Mouse (Mus musculus): Measurements from ENCODE around the gene Cep162.

Gene Cep162

DNA sequence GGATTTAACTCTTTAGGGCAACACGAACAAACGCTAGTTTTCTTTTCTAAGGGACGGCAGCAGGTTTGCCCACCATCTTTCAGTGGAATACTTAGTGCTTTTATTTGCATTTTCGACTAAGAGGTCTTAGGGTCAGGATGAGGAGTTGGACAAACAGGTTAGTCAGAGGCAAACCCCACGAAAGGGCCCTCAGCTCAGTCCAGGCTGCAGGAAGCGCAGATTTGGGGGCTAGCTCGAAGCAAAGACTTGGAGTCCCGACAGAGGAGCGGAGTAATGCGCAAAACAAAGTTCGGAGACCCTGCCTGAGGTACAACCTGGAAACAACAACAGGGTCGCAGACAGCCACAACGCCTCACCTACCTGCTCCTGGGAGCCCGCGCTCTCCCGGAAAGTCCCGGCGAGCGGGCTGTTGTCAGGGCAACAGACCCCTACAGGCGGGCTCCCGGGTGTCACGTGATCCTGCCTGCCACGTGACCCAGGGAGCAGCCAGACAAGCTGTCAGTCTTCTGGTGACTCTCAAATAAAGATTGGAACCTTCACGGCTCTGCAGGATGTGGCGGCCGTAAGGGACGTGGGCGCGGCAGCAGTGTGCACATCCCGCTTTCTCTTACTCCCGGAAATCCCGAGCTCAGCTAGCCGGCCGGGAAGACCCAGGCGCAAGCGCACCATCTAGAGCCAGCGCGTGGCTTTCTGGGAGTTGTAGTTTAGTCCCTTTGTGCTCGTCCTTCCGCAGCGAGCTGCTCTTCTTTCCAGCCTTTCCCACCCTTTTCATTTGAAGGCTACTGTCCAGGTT lies at the start of gene Cep162:
TSS of gene Cep162 (minus strand) at position 634 of the 793 bp plus-strand sequence.
- DNase-seq, result peak; percentile 85 to 93

DNA sequence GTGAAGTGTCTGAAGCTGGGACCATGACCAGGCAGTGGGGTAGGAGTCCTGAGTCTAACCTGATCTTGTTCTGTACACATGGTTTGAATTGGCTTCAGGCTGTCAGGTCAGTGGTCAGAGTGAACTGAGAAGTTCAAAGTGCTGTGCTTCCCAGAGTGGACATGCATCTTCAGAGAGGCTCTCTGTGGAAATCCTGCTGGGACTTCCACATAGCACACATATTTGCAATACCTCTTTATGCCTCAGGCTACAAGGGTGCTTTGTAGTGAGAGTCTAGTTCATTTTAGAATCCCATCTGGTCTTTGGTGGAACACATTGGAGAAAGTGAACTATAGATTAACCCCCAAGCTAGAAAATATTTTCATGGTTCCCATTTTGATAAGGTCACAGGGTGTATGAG lies 47.9 kb upstream of the Cep162 start:
- DNase-seq, result no peak

DNA sequence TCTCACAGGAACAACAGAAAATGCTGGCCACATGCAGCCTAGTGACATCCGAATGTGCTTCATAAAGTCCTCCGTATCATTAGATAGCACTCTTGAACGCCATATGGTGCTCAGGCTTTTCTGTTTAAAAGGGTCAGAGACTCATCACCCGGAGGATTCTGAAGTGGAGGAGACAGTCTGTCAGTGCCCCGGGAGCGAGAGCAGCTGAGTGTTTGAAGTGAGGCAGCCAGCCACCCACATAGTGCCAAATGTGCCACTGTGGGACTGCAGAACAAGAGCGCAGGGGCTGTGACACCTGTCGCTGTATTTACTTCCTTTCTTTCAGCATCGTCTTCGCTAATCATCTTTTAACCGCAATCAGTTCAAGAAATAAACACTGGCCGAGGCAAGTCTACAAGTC lies 43.6 kb upstream of the Cep162 start:
- no peak for DNase-seq

DNA sequence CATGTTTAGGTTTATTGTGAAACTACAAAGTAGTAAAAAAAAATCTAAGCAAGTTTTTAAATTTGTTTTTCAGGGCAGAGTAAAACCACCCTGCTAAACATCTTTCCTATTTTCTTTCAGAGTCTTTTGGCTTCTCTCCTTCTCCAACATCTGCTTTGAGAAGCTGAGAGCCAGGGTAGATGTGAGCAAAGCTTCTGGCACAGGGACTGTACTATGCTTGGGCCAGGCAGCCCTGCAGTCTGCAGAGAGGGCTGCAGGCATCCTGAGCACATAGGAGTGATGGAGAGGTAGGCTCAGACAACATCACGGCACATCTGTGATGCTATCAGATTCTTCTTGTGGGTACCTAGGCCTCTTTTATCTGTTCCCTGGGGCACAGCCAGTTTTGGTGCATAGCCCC lies 42.2 kb upstream of the Cep162 start:
- DNase-seq, result no peak

DNA sequence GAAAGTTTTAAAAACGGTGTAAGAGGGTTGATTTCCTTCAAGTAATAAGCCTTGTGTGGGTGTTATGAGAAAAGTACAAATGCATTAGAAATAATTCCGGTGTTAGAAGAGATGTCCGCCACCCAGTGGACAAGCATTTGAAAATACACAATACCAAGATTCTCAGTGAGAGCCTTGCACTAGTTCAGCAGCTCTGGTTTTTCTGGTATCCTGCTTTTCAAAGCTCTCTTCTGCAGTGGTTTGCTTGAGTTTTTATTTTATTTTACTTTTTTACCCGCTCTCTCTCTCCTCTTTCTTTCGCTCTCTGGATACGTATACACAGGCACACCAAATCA lies 327 bp upstream of the Cep162 start:
- no peak for DNase-seq

DNA sequence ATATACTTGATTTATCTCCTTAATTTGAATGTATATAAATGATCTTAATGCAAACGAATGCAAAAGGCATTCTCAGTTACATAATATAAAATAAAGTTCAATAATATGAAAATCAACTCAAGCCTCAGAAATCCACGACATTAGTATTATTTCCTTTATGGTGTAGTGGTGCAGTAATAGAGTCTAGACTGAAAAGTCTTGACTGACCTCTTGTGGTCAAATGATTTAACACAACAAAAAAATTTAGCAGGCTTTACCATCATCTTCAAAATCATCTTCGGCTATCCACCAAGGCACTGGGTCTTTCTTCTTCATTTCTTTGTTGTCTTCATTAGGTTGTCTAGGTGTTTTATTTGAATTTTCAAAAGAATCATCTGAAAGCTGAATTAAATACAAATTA lies 7.2 kb downstream of the Cep162 start:
- DNase-seq, result peak in 1 of 2 experiments; percentile 11

DNA sequence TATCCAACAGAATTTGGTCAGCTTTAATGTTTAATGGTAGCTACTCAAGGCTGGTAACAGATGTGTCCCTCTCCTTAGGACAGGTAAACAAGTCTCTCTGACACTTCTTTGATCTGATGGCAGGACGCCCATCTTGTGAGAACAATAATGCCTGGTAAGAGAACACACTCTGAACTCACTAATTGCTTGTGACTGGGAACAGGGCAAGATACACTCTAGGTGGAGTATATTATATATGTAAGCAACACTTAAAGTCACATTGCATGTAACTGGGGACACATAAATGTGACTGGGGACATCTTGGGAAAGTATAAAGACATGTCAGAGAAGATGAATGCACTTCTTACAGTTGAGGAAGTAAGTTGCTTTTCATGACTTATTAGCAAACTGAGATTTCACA lies 7.7 kb downstream of the Cep162 start:
- no peak for DNase-seq

DNA sequence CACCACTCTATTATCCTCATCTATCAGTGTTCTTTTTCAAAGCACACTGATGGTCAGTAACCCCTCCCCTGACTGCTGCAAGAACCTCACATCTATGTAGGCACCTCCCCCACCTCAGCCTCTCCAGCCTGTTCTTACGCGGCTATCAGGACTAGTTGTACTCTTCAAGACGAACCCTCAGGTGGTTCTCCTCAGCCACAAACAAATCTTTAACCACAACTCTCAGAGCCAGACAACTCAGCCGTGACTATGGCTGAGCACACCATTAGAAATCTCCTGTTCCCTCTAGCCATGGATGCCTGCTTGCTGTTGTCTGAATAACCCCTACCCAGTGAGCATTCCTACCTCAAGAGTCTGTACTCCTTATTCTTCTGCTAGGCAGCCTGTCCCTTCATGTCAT lies 42.1 kb downstream of the Cep162 start:
- DNase-seq, result peak; percentile 34 to 36

DNA sequence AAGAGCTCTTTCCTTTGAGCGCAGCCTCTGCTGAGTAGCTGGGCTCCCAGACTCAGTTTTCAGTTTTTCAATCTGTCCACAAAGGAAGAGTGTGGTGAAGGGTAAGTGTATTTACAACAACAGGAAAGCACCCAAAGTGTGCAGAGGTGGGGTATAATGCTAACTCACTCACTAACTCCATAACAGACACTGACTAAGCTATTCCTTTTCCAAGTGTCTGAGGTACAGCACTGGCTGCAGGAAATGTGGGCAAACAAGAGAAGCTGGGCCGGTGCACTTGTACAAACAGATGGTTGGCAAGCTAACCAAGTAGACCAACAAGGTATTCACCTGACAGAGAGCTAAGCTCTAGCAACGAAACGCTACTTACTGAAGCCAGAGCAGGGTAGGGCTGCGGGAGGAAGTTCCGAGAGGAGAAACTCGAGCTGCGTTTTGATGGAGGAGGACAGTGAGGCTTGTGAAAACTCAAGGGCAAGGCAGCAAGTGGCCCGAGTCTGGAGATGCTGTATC lies 44.5 kb downstream of the Cep162 start:
- DNase-seq, result no peak

DNA sequence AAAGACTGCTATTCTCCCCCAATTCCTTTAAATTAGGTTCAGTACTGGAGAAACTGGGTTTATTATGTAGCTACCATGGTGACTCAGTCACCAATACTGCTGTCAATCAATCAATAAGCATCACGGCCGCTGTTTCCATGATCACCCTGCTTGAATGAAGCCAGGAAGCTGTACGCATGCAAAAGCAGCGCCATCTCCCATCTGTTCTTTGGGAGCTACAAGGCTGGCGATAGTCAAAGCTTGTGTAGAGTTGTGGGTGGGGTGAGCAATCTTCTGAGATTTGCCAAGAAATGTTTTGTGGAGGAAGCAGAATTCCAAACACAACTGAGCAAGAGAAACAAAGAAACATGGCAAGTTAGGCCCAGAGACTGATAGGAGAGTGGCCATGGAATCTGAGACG lies 52.9 kb downstream of the Cep162 start:
- DNase-seq, result no peak

DNA sequence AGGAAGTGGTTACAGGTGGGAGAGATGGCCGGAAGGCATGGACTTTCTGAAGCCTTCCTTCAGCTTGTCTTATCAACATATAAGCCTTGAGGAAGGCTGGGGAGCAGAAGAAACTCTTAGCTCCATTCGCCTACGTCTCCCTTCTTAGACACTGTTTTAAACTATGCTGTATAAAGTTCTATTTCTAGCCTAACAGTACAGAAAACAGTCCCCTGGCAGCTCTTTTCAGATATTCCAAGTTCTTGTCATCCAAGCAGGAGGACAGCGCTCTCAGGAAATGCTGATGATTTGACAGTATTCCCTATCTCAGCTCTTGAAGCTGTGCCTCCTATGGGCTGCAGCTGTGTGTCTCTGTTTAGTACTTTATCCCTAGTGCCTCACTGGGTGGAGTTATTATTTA lies 54.4 kb downstream of the Cep162 start:
- no peak for DNase-seq

DNA sequence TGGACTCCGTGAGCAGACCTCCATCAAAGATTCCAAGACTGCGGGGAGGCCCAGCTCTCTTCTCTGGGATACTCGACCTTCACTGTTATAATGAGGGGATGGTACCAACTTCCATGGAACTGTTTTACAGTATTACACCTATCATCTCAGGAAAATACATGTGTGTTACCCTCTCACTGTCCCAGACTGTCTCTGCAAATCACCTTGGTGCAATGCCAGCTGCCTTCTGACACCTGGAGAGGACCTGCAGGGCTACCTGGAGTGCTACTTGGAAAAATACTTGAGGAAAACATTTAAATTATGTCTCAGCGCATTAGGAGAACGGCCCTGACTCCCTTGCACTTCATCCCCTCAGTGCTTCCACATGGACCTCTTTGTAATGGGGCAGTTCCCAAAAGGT lies 54.9 kb downstream of the Cep162 start:
- no peak for DNase-seq

DNA sequence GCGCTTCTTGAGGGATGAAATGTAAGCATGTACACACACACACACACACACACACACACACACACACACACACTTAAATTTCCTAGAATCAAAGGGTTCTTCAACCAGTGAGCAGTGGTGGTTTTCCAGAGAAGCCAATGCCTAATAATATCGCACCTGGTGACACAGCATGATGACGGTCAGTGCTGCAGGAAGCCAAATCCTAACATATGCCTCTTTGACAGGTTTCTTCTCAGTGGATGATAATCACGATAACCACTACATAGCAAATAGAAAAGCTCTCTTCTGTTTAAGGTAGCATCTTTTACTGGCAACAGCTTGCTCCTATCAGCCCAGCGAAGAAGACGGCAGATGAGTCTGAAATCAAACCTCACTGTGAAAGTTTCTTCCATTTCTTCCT lies 57.3 kb downstream of the Cep162 start:
- DNase-seq, result no peak

DNA sequence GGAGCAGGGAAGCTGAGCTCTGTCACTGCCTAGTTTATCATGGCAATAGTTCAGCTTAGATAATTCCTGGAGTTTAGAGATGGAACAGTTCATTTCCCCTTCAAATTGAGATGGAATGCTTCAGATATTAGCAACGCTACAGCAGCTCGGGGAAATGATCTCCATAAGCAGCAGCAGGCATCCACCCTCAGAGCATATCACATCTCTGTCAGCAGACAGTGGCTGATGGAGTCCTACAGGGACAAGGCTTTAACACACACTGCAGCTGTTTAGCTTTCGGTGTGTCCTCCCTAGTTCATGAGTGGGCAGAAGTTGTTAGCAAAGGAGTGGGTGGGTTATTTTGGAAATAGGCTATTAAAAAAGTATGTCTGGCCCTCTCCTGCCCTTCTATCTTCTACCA lies 58.1 kb downstream of the Cep162 start:
- DNase-seq, result no peak

DNA sequence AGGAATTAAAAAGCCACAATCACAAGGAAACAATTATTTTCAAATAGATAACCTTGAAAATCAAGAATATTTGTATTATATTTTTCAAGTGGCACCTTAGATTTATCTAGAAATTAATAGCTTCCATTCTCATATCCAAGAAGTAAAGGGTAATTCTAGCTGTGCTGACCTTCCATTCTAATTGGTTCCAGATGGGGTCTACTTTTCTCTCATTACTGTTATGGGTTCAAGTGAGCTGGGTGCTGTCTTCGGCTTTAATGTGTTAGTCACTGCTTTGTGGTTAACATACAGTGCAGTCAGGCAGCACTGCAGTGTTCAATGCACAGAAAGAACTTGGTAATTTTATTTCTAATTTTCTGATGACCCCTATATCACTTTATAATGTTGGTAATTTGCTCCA lies 61.6 kb downstream of the Cep162 start:
- DNase-seq, result no peak

DNA sequence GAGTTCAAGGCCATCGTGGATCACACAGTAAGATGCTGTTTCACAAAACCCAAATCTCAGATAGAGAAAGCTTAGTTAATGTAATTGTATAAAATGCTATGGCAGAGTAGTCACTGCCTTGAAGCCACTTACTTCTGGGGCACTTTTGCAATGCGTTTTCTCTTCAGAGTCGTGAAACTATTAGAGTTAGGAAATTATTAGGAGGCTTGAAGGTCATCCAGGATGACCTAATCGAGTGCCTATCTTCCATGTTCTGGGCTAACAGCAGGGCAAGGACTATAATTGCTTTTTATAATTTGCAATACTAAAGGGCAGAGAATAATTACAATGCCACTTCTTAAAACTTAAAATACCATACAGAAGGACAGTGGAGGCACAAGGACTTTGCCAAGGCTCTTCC lies 68.0 kb downstream of the Cep162 start:
- no peak for DNase-seq

DNA sequence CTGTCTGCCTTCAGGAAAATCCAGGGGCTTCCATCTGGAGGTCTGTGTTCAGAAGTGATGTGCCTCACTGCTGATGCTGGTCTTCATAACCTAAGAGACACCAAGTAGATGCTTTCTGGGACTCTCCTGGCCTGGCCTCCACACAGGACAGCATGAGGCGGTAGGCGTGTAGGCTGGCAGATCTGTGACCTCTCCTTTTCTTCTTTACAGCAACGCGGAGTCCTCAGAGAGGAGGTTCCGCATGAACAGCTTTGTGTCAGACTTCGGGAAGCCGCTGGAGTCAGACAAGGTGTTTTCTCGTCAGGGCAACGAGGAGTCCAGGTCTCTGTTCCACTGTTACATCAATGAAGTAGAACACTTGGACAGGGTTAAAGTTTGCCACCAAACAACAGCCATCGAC lies 73.1 kb downstream of the Cep162 start:
- DNase-seq, result no peak

DNA sequence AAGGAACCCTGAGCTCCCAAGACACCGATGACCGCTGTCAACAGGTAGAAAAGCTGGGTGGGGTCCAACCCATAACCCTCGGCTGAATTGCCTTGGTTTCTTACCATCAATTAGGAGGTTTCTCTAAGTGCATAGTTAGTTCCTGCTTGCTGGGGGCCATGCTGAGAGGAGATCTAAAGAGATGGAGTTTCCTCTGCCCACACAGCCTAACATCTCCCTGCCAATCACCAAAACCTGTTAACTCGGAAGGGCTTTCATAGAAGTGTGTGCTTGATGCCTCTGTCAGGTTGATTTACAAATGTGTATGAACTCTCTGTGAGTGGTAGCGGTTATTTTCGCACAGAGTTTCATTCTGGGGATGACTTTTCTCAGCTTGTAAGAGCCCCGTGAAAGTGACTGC lies 76.8 kb downstream of the Cep162 start:
- DNase-seq, result no peak

DNA sequence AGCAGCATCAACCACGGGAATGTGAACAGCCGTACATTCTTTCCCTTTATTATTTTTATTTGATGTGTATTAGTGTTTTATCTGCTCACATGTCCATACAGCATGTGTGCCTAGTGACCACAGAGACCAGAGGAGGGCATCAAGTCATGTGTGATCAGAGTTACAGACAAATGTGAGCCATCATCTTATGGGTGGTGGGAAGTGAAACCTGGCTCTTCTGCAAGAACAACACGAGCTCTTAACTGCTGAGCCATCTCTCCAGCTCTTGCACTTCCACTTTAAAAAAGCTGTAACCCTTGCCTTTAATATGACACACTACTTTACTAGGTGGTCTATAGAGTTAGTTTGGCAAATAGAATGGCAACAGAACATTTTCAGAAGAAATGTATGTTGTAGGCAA lies 83.8 kb downstream of the Cep162 start:
- DNase-seq, result no peak

DNA sequence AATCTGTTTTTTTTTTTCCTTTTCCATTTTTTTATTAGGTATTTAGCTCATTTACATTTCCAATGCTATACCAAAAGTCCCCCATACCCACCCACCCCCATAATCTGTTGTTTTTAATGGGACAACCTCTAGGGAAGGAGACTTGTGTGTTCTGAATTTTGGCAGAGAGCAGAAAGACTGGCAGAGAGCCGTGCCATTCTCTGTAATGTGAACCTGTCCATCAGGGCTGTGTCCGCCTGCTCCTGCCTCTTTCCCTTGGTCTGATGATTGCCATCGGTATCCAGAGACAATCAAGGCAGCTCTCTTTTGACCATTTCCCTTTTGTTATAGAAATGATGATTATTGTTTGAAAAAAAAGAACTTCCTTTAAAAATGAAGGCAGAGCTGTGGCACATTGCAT lies 84.4 kb downstream of the Cep162 start:
- no peak for DNase-seq

DNA sequence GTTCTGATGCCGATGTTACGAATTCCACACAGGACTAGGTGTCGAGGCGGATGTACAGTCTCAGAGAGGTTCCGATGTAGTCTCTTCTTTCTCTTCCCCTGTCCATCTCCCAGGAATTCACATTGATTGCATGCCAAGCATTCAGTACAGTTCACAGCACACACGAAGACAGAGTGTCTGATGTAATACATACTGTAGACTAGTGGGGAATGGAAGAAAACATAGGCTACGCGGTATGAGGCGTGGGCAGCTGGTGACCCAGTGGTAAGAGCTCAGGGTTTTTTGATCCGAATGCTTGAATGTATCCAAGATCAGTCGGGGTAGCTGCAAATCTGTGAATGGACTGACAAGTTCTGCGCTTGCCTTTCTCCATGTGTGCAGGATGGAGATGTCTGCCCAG lies 86.2 kb downstream of the Cep162 start:
- DNase-seq, result no peak

DNA sequence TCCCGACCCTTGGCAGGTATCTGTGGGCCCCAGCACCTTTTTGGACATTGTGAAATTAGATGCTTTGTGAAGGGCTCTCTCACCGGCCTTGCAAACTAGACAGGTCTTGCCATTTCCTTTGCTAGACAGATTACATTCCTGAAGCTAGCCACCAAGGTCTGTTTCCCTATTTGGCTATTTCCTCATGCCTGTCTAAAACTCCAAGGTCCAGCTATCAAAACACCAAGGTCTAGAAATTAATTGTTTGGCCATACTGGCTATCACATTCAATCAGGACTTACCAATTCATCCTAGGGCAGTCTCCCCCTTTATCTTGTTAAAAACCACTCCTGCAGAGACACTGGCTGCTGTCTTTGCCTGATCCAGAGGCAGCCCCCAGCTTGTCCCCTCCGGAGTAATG lies 87.3 kb downstream of the Cep162 start:
- DNase-seq, result no peak

DNA sequence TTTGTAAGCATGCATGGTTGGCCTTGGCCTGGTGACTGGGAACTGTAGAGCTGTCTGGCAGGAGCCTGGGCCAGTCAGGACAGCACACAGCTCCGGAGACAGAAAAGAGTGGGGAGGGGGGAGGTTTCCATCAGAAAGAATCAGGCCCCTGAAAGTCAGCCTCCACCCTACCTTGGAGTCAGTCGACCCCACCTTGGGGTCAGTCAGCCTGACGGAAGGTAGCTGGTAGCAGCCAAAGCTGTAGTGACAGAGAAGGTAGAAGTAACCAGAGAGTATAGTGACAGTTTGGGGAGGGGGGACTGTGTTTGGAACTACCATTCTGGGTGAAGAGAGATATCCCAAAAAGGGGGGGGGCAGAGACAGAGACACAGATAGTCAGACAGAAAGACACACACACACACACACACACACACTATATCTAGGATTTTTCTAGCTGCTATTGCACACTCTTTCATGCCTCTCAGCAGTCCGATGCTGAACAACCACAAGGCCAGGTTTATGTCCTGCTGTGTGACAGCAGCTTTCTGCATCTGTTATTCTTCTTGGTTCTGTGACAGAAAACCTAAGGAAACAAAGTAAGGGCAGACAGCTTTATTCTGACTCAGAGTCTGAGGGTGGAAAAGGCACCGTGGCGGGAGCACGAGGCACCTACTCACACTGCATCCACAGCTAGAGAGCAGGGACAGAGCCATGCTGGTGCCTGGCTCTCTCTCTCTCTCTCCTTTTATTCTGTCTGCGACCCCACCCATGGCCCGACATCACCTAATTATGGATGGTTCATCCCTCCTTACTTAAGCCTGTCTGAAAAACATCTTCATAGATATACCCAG lies 88.1 kb downstream of the Cep162 start:
- no peak for DNase-seq

DNA sequence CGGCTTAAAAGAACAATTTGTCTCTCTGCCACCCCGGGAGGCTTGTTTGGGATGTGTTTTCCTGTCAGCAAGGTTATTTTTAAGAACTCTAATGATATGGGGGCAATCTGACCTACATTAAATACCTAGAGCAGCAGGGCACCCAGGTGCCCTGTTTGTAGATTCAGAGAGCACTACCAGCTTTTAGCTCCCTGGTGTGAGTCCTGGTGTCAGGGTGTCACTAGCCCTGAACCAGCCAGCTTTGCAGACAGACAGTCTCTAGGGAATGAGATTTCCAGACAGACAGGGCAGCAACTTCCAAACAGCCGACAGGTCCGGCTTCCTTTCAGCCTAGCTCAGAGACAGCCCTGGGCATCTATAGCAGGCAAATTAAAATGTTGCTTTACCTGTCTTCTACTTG lies 92.8 kb downstream of the Cep162 start:
- DNase-seq, result no peak
